Mouse (Mus musculus): ENCODE measurements around the gene Inava. TPM values are rescaled to one million over a fixed set of nuclear protein-coding genes. Genes with fewer than 3 reads are reported as not detected.

Inava gene
- polyA plus RNA-seq, 2 experiments, result 16.0 to 17.3 TPM

DNA sequence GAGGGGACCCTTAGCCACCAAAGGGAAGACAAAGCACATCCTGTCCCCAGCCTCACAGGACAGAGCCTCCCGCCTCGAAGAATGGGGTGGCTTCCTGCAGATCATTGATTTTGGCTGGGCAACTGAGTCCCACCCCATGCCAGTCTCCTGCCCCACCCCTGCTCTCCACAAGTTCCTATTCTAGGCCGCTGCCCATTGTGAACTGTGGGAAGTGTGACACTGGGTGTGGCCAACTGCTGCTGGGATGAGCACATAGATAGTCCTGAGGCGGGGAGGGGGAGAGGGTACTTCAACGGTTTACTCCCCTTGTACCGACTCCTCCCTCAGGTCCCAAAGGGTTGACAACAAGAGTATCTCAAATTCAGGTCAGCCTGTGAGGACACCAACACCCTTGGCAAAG is 55.3 kb downstream of the Inava start:
- H3K27me3 ChIP-seq (ENCODE audit: control insufficient read depth, insufficient read depth, low read length), result no peaks in the 10 kb centered on the region
- no peaks in the 10 kb centered on the region for H3K9me3 ChIP-seq (ENCODE audit: control insufficient read depth, low read length)
- peaks cover 7% of the 10 kb centered on the region for H3K4me1 ChIP-seq (ENCODE audit: control insufficient read depth, insufficient read depth, low read length)
- no peak for ATAC-seq (ENCODE audit: low FRiP score, low read depth)
- H3K9ac ChIP-seq (ENCODE audit: low read depth, low read length, severe bottlenecking), result no peak overlapping the region
- 61% methylated on average over 6 of the region's 6 CpGs for WGBS
- no peak overlapping the region for H3K4me3 ChIP-seq (replicated peaks; ENCODE audit: low read length)
- H3K27ac ChIP-seq (replicated peaks; ENCODE audit: low read depth, low read length), result no peak overlapping the region
- H3K36me3 ChIP-seq (ENCODE audit: control insufficient read depth, insufficient read depth, low read length), result peaks cover 10% of the 10 kb centered on the region; the same call in 1 of the 2 replicates
- DNase-seq (ENCODE audit: low spot score), result no peak
- no peak overlapping the region for H3K4me2 ChIP-seq (replicated peaks; ENCODE audit: low read depth, low read length, severe bottlenecking)
- no peak for TF ChIP-seq POLR2A (IDR thresholded peaks at IDR 0.05; ENCODE audit: borderline replicate concordance, extremely low read depth, insufficient read depth, insufficient read length)

DNA sequence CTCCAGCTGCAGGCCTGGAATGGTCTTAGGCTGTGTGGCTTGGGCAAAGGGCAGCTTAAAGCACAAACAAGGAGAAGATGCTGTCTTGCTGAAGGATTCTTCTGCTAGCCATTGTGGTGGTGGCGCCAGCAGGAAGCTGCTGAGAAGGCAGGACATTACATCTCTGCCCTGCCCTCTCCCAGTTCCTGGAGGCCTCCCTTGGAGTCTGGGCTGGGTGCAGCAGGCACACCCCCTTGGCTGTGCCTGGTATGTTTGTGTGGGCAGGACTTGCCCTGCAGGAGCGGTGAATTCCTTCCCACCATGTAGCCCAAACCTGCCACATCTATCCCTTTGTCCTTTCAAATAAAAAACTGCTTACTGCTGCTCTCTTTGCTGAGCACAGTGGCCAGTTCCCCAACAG is 57.0 kb downstream of the Inava start:
- no peak for DNase-seq (ENCODE audit: low spot score)
- Histone ChIP-seq H3K9ac (ENCODE audit: low read depth, low read length, severe bottlenecking) (no peak overlapping the region), H3K27me3 (ENCODE audit: control insufficient read depth, insufficient read depth, low read length) (no peaks in the 10 kb centered on the region), H3K4me1 (ENCODE audit: control insufficient read depth, insufficient read depth, low read length) (peaks cover 7% of the 10 kb centered on the region), H3K27ac (replicated peaks; ENCODE audit: low read depth, low read length) (no peak overlapping the region), H3K4me2 (replicated peaks; ENCODE audit: low read depth, low read length, severe bottlenecking) (no peak overlapping the region), H3K36me3 (ENCODE audit: control insufficient read depth, insufficient read depth, low read length) (peaks cover 19% of the 10 kb centered on the region), H3K9me3 (ENCODE audit: control insufficient read depth, low read length) (no peaks in the 10 kb centered on the region), H3K4me3 (replicated peaks; ENCODE audit: low read length) (no peak overlapping the region)
- no peak for TF ChIP-seq POLR2A (IDR thresholded peaks at IDR 0.05; ENCODE audit: borderline replicate concordance, extremely low read depth, insufficient read depth, insufficient read length)
- ATAC-seq (ENCODE audit: low FRiP score, low read depth), result no peak
- WGBS, result 86% methylated on average over 2 of the region's 2 CpGs

- Histone ChIP-seq H3K27me3 (ENCODE audit: control insufficient read depth, insufficient read depth, low read length) (no peaks in the 10 kb centered on the region), H3K9ac (ENCODE audit: low read depth, low read length, severe bottlenecking) (no peak overlapping the region), H3K4me1 (ENCODE audit: control insufficient read depth, insufficient read depth, low read length) (peaks cover 7% of the 10 kb centered on the region), H3K36me3 (ENCODE audit: control insufficient read depth, insufficient read depth, low read length) (peaks cover 32% of the 10 kb centered on the region), H3K27ac (replicated peaks; ENCODE audit: low read depth, low read length) (no peak overlapping the region), H3K9me3 (ENCODE audit: control insufficient read depth, low read length) (no peaks in the 10 kb centered on the region), H3K4me3 (replicated peaks; ENCODE audit: low read length) (no peak overlapping the region), H3K4me2 (replicated peaks; ENCODE audit: low read depth, low read length, severe bottlenecking) (no peak overlapping the region)
- ATAC-seq (ENCODE audit: low FRiP score, low read depth) (no peak), DNase-seq (ENCODE audit: low spot score) (peak; percentile 46)
- TF ChIP-seq POLR2A (IDR thresholded peaks at IDR 0.05; ENCODE audit: borderline replicate concordance, extremely low read depth, insufficient read depth, insufficient read length), result no peak
- WGBS, result 34% methylated on average over 6 of the region's 6 CpGs
These were observed 58.9 kb downstream of the Inava start for GRCm38 (mm10) chr1:136175183-136175582.

DNA sequence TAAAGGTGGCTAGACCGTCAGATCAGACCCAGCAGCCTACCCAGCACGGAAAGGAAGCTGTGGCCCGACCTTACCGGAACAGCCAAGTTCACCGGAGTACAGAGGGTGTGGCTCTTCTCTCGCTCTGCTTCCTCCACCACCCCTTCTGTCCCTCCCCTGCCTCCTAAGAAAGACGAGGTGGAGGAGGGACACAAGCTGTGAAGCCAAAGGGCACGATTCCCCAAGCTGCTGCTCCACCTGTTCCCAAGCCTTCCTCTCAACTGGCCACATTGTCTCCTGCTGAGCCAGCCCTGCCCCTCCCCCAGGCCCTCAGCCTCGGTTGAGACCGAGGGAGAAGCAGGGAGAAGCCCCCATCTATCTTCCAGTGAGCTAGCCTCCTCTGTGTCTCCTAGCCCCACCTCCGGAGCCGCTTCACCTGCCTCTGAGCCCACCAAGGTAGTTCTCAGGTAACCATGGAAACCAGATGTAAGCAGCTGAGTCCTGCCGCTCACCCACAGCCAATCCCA is 59.9 kb downstream of the Inava start:
- Histone ChIP-seq H3K4me2 (replicated peaks; ENCODE audit: low read depth, low read length, severe bottlenecking) (no peak overlapping the region), H3K36me3 (ENCODE audit: control insufficient read depth, insufficient read depth, low read length) (peaks cover 34% of the 10 kb centered on the region), H3K4me3 (replicated peaks; ENCODE audit: low read length) (no peak overlapping the region), H3K27ac (replicated peaks; ENCODE audit: low read depth, low read length) (no peak overlapping the region), H3K9me3 (ENCODE audit: control insufficient read depth, low read length) (no peaks in the 10 kb centered on the region), H3K4me1 (ENCODE audit: control insufficient read depth, insufficient read depth, low read length) (peaks cover 7% of the 10 kb centered on the region), H3K27me3 (ENCODE audit: control insufficient read depth, insufficient read depth, low read length) (no peaks in the 10 kb centered on the region), H3K9ac (ENCODE audit: low read depth, low read length, severe bottlenecking) (no peak overlapping the region)
- ATAC-seq (ENCODE audit: low FRiP score, low read depth) (no peak), DNase-seq (ENCODE audit: low spot score) (no peak)
- TF ChIP-seq POLR2A (IDR thresholded peaks at IDR 0.05; ENCODE audit: borderline replicate concordance, extremely low read depth, insufficient read depth, insufficient read length), result no peak
- 18% methylated on average over 13 of the region's 13 CpGs for WGBS

DNA sequence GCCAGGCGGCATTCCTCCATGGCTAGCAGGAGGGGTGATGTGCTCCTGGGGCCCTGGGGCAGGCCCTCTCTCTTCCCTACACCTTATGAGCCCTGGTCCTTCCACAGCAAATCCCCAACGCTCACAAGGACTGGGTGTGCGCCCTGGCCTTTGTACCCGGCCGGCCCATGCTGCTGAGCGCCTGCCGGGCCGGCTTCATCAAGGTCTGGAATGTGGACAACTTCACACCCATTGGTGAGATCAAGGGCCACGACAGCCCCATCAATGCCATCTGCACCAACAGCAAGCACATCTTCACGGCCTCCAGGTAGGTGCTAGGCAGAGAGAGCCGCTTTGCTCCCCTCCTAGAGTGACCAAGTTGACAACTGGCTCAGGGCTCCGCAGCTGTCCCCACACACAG is 61.4 kb downstream of the Inava start:
- ATAC-seq (ENCODE audit: low FRiP score, low read depth) (no peak), DNase-seq (ENCODE audit: low spot score) (no peak)
- H3K4me3 ChIP-seq (replicated peaks; ENCODE audit: low read length), result no peak overlapping the region
- no peak for TF ChIP-seq POLR2A (IDR thresholded peaks at IDR 0.05; ENCODE audit: borderline replicate concordance, extremely low read depth, insufficient read depth, insufficient read length)
- no peak overlapping the region for H3K9ac ChIP-seq (ENCODE audit: low read depth, low read length, severe bottlenecking)
- WGBS, result 62% methylated on average over 12 of the region's 12 CpGs
- H3K36me3 ChIP-seq (ENCODE audit: control insufficient read depth, insufficient read depth, low read length), result peaks cover 37% of the 10 kb centered on the region
- no peaks in the 10 kb centered on the region for H3K27me3 ChIP-seq (ENCODE audit: control insufficient read depth, insufficient read depth, low read length)
- peaks cover 7% of the 10 kb centered on the region for H3K4me1 ChIP-seq (ENCODE audit: control insufficient read depth, insufficient read depth, low read length)
- no peak overlapping the region for H3K4me2 ChIP-seq (replicated peaks; ENCODE audit: low read depth, low read length, severe bottlenecking)
- H3K9me3 ChIP-seq (ENCODE audit: control insufficient read depth, low read length), result no peaks in the 10 kb centered on the region
- no peak overlapping the region for H3K27ac ChIP-seq (replicated peaks; ENCODE audit: low read depth, low read length)

DNA sequence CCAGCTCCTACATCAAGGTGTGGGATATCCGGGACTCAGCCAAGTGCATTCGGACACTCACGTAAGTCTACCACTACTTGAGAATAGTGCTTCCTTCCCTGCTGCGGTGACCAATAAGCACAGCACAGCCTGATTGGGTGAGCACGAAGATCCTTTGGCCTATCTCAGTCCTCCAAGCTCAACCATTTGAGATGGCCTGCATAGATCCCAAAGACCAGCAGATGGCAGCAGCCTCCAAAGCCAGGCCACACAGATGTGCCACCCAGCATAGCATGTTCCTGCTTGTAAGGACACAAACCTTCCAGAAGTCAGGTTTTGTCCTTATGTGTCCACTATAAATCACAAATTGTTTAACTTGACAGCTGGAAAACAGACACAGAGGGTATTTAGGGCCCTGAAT is 64.0 kb downstream of the Inava start:
- DNase-seq (ENCODE audit: low spot score), result peak; percentile 81
- peak; percentile 86 for ATAC-seq (ENCODE audit: low FRiP score, low read depth)
- no peaks in the 10 kb centered on the region for H3K27me3 ChIP-seq (ENCODE audit: control insufficient read depth, insufficient read depth, low read length)
- H3K9me3 ChIP-seq (ENCODE audit: control insufficient read depth, low read length), result no peaks in the 10 kb centered on the region
- TF ChIP-seq POLR2A (IDR thresholded peaks at IDR 0.05; ENCODE audit: borderline replicate concordance, extremely low read depth, insufficient read depth, insufficient read length), result no peak
- H3K4me1 ChIP-seq (ENCODE audit: control insufficient read depth, insufficient read depth, low read length), result peaks cover 7% of the 10 kb centered on the region
- 9% methylated on average over 5 of the region's 5 CpGs for WGBS
- no peak overlapping the region for H3K9ac ChIP-seq (ENCODE audit: low read depth, low read length, severe bottlenecking)
- H3K4me3 ChIP-seq (replicated peaks; ENCODE audit: low read length), result no peak overlapping the region
- no peak overlapping the region for H3K27ac ChIP-seq (replicated peaks; ENCODE audit: low read depth, low read length)
- no peak overlapping the region for H3K4me2 ChIP-seq (replicated peaks; ENCODE audit: low read depth, low read length, severe bottlenecking)
- H3K36me3 ChIP-seq (ENCODE audit: control insufficient read depth, insufficient read depth, low read length), result peaks cover 37% of the 10 kb centered on the region
